Mouse (Mus musculus) embryonic fibroblast, embryonic 13.5 days (primary cell): Measurements from ENCODE around the gene Cdh13.

Source experiments
- CTCF ChIP-seq: IDR thresholded peaks from 2 replicates; pipeline ENCODE4 v1.5.1; 2011; ENCODE audit warnings: mild to moderate bottlenecking, control low read depth, low read length, moderate library complexity, borderline replicate concordance; ENCODE audit not compliant: insufficient read depth
- POLR2A ChIP-seq: IDR thresholded peaks from 2 replicates; pipeline ENCODE4 v1.6.1; 2011; ENCODE audit warnings: low read depth, mild to moderate bottlenecking, control low read depth, low read length, moderate library complexity

DNA sequence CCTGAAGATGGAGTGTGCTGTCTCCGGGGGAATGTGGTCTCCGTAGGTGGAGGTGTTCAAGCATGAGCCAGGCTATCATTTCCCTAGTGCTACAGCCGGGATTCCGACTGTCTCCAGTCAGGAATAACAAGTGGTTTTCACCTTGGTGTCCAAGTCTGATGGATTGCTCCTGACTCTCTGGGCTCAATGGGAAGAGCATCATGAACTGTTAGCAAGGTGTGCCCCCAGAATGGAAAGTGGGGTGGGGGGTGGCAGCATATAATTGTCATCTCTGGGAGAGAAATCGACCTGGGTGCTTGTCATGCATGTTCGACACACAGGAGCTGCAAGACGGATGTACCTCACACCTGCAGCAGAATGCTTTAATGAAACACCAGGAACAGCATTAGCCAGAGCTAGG, 47.9 kb upstream of the Cdh13 start:
- TF ChIP-seq CTCF: no peak
- no peak for TF ChIP-seq POLR2A
